ENCODE assay signal across 8 mouse cellular contexts in the genomic region with DNA sequence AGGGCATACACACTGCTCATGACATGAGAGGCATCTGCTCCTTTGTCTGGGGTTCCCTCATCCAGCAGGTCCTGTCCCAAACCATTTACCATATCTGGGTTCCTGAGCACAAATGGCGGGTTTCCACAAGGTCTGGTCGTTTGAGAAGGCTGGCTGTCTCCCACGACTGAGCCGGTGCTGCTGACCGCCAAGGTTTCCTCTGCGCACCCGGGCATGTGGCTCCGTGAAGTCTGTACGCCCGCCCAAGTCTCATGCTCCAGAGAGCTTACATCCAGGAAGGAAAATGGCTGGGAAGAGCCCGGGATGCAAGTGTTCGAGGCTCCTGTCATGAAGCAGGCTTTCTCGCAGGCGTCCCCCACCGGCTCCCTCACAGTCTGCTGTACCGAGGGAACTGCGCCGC. TPM values are rescaled to one million over a fixed set of nuclear protein-coding genes. Genes with fewer than 3 reads are reported as not detected.
DNase-seq lines count a peak whose midpoint lies in the region; ATAC-seq lines count a peak whose summit lies in the region.

No protein-coding gene starts in this region.

- WGBS in heart, embryonic 10.5 days: 47% methylated on average over 18 of the region's 18 CpGs
- WGBS in hindbrain, embryonic 11.5 days: 67% methylated on average over 18 of the region's 18 CpGs
- 57% methylated on average over 18 of the region's 18 CpGs for WGBS in liver, embryonic 16.5 days (ENCODE audit: insufficient replicate concordance)

- peaks cover 10% of the 10 kb centered on the region; the same call in 1 of the 2 replicates for H3K27me3 ChIP-seq in heart, embryonic 10.5 days (ENCODE audit: insufficient read depth, poor library complexity, severe bottlenecking)
- H3K27me3 ChIP-seq in hindbrain, embryonic 11.5 days (ENCODE audit: control insufficient read depth, insufficient read depth, low read length): no peaks in the 10 kb centered on the region
- no peaks in the 10 kb centered on the region for H3K27me3 ChIP-seq in liver, embryonic 16.5 days (ENCODE audit: control insufficient read depth, insufficient read depth, low read depth, low read length)

- H3K36me3 ChIP-seq in heart, embryonic 10.5 days: peaks cover 9% of the 10 kb centered on the region
- H3K36me3 ChIP-seq in hindbrain, embryonic 11.5 days (ENCODE audit: control insufficient read depth, insufficient read depth, low read length): no peaks in the 10 kb centered on the region
- H3K36me3 ChIP-seq in liver, embryonic 16.5 days (ENCODE audit: control insufficient read depth, insufficient read depth): no peaks in the 10 kb centered on the region

- peak overlapping the region; percentile 39; the same call in 1 of the 2 replicates for H3K4me2 ChIP-seq in hindbrain, embryonic 11.5 days (replicated peaks; ENCODE audit: low read depth, low read length)
- peak overlapping the region; percentile 72 for H3K4me2 ChIP-seq in liver, embryonic 16.5 days (ENCODE audit: low read depth, low read length)

- H3K4me3 ChIP-seq in heart, embryonic 10.5 days: peak overlapping the region; percentile 57
- no peak overlapping the region for H3K4me3 ChIP-seq in hindbrain, embryonic 11.5 days (ENCODE audit: low read depth, low read length)
- peak overlapping the region; percentile 55 for H3K4me3 ChIP-seq in liver, embryonic 16.5 days (ENCODE audit: low read depth, low read length)

- H3K9ac ChIP-seq in hindbrain, embryonic 11.5 days (ENCODE audit: low read depth, low read length): no peak overlapping the region
- 0 out of 2 replicates have a peak overlapping the region, but pooled peaks have one; percentile 10 for H3K9ac ChIP-seq in liver, embryonic 16.5 days (ENCODE audit: low read depth, low read length)

- peak overlapping the region; percentile 78 for H3K27ac ChIP-seq in heart, embryonic 10.5 days
- no peak overlapping the region for H3K27ac ChIP-seq in hindbrain, embryonic 11.5 days (ENCODE audit: low read depth, low read length)
- H3K27ac ChIP-seq in liver, embryonic 16.5 days (ENCODE audit: low read length): no peak overlapping the region

- H3K4me1 ChIP-seq in heart, embryonic 10.5 days: peaks cover 26% of the 10 kb centered on the region
- H3K4me1 ChIP-seq in hindbrain, embryonic 11.5 days (replicated peaks; ENCODE audit: control insufficient read depth, insufficient read depth, low read length): peaks cover 8% of the 10 kb centered on the region; the same call in 1 of the 2 replicates
- H3K4me1 ChIP-seq in liver, embryonic 16.5 days (ENCODE audit: control insufficient read depth, low read depth, low read length): peaks cover 20% of the 10 kb centered on the region

- no peak for DNase-seq in heart, embryonic 10.5 days (ENCODE audit: low spot score)
- no peak for DNase-seq in heart, adult 8-10 months (ENCODE audit: low spot score)
- DNase-seq in ES-CJ7 (ENCODE audit: low read depth, low spot score): peak; percentile 21
- no peak for DNase-seq in hindbrain, embryonic 11.5 days (ENCODE audit: low spot score)
- no peak for DNase-seq in urinary bladder, postnatal 4 days (ENCODE audit: low spot score in 2 of 2)
- no peak for DNase-seq in right cerebral cortex, adult 18-20 months
- DNase-seq in urinary bladder, adult 2 months (ENCODE audit: low spot score): no peak

- no peak for ATAC-seq in hindbrain, embryonic 11.5 days (ENCODE audit: low FRiP score)
- ATAC-seq in liver, embryonic 16.5 days (ENCODE audit: low read depth): no peak

- no peaks in the 10 kb centered on the region for H3K9me3 ChIP-seq in heart, embryonic 10.5 days
- H3K9me3 ChIP-seq in hindbrain, embryonic 11.5 days (ENCODE audit: control insufficient read depth, low read length): no peaks in the 10 kb centered on the region
- H3K9me3 ChIP-seq in liver, embryonic 16.5 days (replicated peaks; ENCODE audit: control insufficient read depth, low read length): no peaks in the 10 kb centered on the region

RNA-seq across cellular contexts. Expression of a gene that starts 53.2 kb away (rescaled TPM):
- polyA plus RNA-seq in heart, embryonic 10.5 days (2016; fragmentation: Nextera tagmentation; extraction: Ambion mirVana): not detected in 2 replicates
- total RNA-seq in heart, adult 8-10 months (2022): under 1 TPM in 1 of 4 experiments, not detected in 3; 0.65 TPM
- 1.0 TPM in 1 of 2 replicates, not detected in the other for polyA plus RNA-seq in hindbrain, embryonic 11.5 days (2014; fragmentation: Nextera tagmentation; extraction: Ambion mirVana)
- 1.1 and 1.4 TPM in 2 replicates for polyA plus RNA-seq in liver, embryonic 16.5 days (2015; fragmentation: Nextera tagmentation; extraction: Ambion mirVana)
- 0.19 TPM in 1 of 2 replicates, not detected in the other for polyA plus RNA-seq in urinary bladder, adult 2 months (2012; rRNA removed)

RNA-seq across cellular contexts. Expression of a gene that starts 53.7 kb away (rescaled TPM):
- polyA plus RNA-seq in heart, embryonic 10.5 days (2016; fragmentation: Nextera tagmentation; extraction: Ambion mirVana): 64.5 and 73.9 TPM in 2 replicates
- 10 to 100 TPM; 64.8 to 73.0 (median 72.5) TPM for total RNA-seq in heart, adult 8-10 months (2022)
- polyA plus RNA-seq in hindbrain, embryonic 11.5 days (2014; fragmentation: Nextera tagmentation; extraction: Ambion mirVana): 110 TPM in 2 replicates
- polyA plus RNA-seq in liver, embryonic 16.5 days (2015; fragmentation: Nextera tagmentation; extraction: Ambion mirVana): 38.1 and 41.1 TPM in 2 replicates
- 118 and 141 TPM in 2 replicates for polyA plus RNA-seq in urinary bladder, adult 2 months (2012; rRNA removed)
